Mouse (Mus musculus): ENCODE results near the gene Shisa3. TPM values are rescaled to one million over a fixed set of nuclear protein-coding genes. Genes with fewer than 3 reads are reported as not detected.

Shisa3 gene
- total RNA-seq, 1 experiment from 2014 or later: 0.10 TPM

DNA sequence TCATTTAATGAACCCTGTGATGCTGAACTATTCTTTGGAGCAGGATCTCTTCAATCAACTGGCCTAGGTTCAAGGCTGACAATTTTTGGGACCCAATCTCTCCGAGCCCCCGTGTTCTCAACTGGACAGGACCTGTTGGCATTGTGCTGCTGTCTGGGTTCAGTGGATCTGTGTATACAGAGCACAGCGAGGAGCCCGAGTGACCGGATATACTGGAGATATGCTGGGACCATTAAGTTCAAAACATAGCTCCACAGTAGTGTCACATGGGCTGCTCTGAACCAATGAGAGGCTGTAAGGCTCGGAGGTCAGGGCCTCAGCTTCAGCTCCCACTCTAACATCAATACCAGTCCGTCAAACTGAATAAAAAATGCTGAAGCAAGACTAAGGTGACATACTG, 21.8 kb downstream of the Shisa3 start:
- ATAC-seq (replicated peaks in 1 of 2; ENCODE audit: insufficient read depth in 1 of 2, low FRiP score in 2 of 2, low TSS enrichment in 1 of 2, low read depth in 1 of 2, poor library complexity in 2 of 2, severe bottlenecking in 2 of 2): no peak

DNA sequence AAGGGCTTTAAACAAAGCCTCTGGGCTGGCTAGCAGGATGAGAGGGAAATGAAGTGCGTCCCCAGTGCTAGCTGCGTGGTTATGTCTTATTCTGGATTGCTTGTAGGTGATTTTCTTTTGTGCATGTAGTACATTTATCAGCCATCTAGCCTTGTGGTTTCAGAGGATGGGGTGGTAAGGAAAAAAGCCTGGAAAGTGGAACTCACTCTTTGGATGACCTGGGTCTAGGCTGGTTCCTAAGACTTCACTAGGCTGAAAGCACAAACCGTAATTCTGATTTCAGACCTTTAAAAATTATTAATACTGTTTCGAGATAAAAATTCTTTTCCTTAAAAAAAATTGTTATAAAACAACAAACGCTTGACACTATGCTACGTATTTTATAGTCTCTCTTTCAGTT, 22.2 kb downstream of the Shisa3 start:
- ATAC-seq (replicated peaks in 1 of 2; ENCODE audit: insufficient read depth in 1 of 2, low FRiP score in 2 of 2, low TSS enrichment in 1 of 2, low read depth in 1 of 2, poor library complexity in 2 of 2, severe bottlenecking in 2 of 2): no peak

DNA sequence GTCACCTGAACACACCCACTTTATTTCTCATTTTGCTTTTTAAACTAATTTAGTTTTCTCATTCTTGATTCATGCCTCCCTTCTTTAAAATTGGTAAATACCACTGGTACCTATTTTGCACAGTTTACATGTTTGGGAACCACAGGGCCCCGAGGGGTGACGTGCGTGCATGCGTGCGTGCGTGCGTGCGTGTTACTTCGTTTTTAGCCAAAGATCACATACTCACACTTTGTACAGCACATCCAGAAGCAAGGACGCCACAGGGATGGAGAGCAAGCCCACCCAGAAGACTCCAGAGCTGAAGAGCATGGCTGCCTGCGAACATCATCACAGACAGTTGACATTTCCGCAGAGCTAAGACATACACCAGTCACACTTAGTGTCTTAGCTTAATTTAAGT, 23.6 kb downstream of the Shisa3 start:
- ATAC-seq (replicated peaks in 1 of 2; ENCODE audit: insufficient read depth in 1 of 2, low FRiP score in 2 of 2, low TSS enrichment in 1 of 2, low read depth in 1 of 2, poor library complexity in 2 of 2, severe bottlenecking in 2 of 2): no peak

DNA sequence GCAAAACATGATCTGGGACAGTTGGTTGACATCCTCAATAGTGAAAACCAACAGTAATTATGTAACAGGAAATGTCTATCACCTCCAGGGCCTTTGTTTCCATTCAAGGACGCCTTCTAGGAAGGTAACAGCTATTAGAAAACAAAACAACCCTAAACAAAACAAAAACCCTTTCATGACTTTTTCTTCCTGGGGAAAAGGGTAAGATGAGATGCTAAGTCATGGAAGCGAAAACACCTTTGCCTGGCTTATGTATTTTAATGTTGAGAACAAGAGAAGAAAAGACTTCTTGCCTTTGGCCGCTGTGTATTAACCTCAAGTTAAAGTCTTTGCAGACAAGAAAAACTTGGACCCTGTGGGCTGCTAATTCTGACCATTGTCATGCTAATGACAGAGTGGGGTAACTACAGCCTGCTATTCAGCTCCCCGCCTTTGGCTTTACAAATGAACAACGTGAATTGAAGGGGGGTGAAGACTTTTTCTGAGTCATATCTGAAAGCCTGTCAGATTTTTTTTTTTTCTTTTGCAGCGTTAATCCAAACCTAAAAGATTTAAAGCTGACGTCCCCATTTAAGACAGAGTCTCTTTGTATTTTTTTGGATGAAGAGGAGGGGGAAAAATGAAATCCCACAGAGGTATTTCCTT, 25.6 kb downstream of the Shisa3 start:
- ATAC-seq (replicated peaks in 1 of 2; ENCODE audit: insufficient read depth in 1 of 2, low FRiP score in 2 of 2, low TSS enrichment in 1 of 2, low read depth in 1 of 2, poor library complexity in 2 of 2, severe bottlenecking in 2 of 2): no peak

DNA sequence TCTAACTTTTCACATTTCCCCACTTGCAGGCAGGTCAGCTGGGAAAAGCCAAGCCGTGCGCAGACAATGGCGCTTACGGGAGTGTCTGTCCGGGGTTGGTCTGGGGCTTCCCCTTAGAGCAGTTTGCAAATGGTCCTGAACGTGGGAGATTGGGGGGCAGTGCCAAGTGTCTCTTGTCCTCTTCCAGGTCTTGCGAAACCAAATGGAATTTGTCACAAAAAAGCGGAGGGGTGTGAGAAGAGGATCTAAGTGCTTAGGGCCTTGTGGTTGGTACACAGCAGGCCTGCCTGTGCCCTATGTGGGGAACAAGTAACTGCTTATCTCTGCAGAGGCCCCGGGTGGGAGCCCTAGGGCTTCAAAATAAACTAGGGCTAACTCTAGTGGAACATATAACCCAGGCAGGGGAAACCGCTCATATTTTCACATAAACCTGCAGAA, 26.2 kb downstream of the Shisa3 start:
- ATAC-seq (replicated peaks in 1 of 2; ENCODE audit: insufficient read depth in 1 of 2, low FRiP score in 2 of 2, low TSS enrichment in 1 of 2, low read depth in 1 of 2, poor library complexity in 2 of 2, severe bottlenecking in 2 of 2): no peak

DNA sequence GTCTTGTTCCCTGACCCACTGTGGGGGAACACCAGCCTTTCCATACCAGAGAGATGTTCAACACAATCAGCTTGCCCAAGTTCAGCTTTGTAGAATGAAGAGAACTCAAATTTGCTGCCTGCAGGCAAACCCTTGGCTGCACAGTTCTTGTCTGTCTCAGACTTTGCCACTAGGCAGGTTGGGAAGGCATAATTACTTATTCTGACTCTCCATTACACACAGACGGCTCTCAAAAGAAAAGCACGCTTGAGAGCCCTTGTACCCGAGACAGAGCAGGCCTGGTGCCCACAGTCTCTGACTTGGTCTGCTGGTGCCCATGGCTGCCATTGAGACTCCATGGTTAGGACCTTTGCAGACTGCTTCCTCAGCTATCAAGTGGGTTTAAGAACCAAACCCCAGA, 26.7 kb downstream of the Shisa3 start:
- no peak for ATAC-seq (replicated peaks in 1 of 2; ENCODE audit: insufficient read depth in 1 of 2, low FRiP score in 2 of 2, low TSS enrichment in 1 of 2, low read depth in 1 of 2, poor library complexity in 2 of 2, severe bottlenecking in 2 of 2)

DNA sequence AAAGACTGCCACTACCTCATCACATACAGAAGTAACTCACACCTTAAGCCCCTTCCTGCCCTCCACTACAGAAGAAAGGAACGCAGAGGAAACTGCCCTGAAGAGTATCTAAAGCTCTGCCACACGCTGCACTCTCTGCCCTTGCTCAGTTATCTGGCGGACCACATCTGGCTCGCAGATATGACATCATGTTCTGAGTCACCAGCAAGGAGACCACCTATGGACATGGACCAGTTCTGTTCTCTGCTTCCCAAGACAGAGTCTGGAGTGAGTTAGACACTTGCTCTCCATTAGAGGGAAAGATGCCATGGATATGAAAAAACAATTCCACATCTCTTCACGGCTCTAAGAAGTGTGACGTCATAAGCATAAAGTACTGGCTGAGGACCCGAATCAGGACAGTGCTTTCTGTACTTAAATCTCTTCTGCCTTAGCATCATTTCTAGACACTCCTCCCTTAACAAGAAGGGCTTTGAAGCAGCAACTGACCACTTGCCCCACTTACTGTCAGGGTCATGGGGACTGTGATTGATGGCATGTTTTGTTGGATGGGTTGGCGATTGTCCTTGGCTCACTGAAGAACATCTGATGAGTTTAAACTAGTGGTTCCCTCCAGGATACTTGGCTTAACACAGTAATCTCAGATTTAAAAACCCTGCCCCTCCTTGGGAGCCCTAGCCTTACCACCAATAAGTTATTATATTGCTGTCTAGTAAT, 33.1 kb downstream of the Shisa3 start:
- ATAC-seq (replicated peaks in 1 of 2; ENCODE audit: insufficient read depth in 1 of 2, low FRiP score in 2 of 2, low TSS enrichment in 1 of 2, low read depth in 1 of 2, poor library complexity in 2 of 2, severe bottlenecking in 2 of 2): no peak

DNA sequence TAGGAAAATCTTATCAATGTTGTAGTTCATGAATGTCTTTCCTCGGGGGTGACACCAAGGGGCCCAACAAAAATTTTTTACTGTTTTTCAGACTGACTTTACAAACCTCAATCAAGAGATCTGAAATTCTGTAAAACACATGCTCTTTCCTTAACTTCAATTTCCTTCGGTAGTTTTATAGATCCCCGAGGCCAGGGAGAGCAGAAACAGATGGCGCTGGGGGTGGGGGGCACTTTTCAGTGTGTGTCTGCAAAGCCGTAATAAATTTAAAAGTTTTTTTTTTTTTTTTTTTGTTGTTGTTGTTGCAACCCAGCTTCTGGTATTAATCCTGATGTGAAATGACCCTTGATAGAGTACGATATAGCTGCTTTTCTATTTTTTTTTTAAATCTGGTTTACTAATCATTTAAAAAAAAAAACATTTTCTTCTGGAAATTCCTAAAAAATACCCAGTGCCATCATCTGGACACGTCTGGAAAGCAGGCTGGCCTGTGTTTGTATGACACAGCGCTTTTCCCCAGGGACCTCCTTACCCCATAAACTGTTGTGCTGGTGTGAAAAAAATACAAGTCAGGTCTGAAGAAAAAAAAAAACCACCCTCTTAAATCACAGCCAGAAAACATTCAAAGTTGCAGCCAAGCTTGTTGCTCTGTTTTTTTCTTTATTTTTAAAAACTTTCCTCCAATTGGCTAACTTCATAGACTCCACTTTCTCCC, 33.9 kb downstream of the Shisa3 start:
- no peak for ATAC-seq (replicated peaks in 1 of 2; ENCODE audit: insufficient read depth in 1 of 2, low FRiP score in 2 of 2, low TSS enrichment in 1 of 2, low read depth in 1 of 2, poor library complexity in 2 of 2, severe bottlenecking in 2 of 2)

DNA sequence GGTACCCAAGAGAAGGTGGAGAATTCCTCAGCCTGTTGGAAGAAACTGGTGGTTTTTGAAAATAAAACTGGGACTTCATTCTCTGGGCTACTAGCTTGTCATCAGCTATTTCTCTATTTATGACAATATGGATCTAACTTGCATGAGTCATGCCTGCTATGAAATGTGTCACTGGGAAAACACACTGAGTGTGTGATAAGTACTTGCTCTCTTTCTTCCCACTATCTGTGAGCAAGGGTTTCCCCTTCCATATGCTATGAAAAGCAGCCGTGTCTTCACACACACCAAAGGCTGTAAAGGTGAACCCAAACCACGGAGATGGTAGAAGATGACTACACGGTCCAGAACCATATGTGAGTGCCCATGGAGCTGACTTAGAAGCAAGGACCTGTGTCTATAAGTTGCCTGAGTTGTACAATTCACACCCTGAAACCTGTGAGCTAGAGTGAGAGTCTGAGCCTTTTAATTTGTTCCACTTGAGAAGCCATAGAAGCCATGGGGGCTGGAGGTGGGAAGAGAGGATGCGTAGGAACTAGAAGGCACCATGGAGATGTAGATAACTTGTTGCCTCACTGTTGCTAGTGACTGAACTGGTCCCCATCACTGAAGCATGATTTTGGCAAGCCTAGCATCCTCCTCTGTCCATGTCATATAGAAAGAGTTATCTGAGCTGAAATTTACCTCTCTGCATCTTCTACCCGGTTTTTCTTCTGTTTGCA, 36.0 kb downstream of the Shisa3 start:
- no peak for ATAC-seq (replicated peaks in 1 of 2; ENCODE audit: insufficient read depth in 1 of 2, low FRiP score in 2 of 2, low TSS enrichment in 1 of 2, low read depth in 1 of 2, poor library complexity in 2 of 2, severe bottlenecking in 2 of 2)

DNA sequence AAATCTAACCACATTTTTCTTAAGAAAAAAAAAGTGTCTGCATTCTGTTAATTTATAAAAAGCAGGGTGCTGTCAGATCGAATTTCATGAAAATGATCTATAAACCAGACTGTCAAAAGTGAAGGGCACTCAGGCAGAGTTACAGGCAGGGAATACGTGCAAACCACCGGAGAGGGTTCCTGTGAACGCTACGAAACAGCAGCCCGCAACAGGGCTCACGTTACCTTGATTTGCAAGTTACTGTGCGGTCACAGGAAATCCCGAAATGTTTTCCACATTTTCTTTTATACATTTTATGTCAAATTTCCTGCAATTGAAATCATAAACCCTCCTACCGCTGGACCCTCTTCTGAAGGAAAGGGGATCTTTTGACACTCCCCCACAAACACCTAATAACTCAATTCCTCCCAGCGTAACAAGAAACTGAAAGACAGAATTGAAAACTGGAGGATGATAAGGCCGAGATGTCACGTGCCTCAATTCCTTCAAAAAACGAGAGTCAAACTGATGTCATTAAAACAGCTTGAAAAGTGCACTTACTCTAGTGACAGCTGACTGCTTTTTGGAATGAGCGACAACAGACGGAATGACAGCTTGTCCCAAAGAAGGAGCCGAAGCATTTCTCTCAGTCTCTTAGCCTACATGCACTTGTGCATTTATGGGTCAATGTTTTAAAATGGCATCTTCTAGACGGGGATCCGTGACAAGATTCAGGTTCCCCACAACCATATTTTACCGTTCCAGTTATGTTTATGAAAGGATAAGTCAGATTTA, 39.3 kb downstream of the Shisa3 start:
- ATAC-seq (replicated peaks in 1 of 2; ENCODE audit: insufficient read depth in 1 of 2, low FRiP score in 2 of 2, low TSS enrichment in 1 of 2, low read depth in 1 of 2, poor library complexity in 2 of 2, severe bottlenecking in 2 of 2): no peak

DNA sequence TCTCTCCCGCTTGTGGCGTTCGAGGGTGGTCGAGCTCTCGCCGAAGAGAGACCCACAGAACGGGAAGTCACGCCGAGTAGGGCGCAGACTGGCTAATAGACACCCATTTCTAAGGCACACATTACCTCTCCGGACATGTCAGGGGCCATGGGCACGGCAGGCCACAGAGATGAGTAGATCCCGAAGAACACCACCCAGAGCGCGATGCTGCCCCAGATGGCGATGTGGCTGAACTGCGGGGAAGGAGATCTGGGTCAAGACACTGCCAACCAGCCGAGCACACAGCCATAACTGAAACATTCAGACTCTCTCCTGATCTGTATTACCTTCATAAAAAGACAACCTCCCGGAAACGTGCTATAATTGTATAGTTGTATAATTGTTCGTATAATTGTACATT, 39.9 kb downstream of the Shisa3 start:
- peak; percentile 46 to 51; a peak in 2 of 4 replicates for ATAC-seq (replicated peaks in 1 of 2; ENCODE audit: insufficient read depth in 1 of 2, low FRiP score in 2 of 2, low TSS enrichment in 1 of 2, low read depth in 1 of 2, poor library complexity in 2 of 2, severe bottlenecking in 2 of 2)

DNA sequence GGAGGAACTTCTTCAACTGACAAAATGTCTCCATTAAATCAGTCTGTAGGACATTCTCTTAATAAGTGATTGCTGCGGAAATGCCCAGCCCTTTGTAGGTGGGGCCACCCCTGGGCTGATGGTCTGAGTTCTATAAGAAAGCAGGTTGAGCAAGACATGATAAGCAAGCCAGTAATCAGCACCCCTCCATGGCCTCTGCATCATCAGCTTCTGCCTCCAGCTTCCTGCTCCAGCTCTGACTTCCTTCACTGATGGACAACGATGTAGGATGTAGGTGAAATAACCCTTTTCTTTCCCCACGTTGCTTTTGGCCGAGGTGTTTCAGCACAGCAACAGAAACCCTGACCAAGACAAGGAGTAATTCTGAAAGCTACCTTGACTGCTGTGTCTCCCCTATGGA, 41.5 kb downstream of the Shisa3 start:
- no peak for ATAC-seq (replicated peaks in 1 of 2; ENCODE audit: insufficient read depth in 1 of 2, low FRiP score in 2 of 2, low TSS enrichment in 1 of 2, low read depth in 1 of 2, poor library complexity in 2 of 2, severe bottlenecking in 2 of 2)

DNA sequence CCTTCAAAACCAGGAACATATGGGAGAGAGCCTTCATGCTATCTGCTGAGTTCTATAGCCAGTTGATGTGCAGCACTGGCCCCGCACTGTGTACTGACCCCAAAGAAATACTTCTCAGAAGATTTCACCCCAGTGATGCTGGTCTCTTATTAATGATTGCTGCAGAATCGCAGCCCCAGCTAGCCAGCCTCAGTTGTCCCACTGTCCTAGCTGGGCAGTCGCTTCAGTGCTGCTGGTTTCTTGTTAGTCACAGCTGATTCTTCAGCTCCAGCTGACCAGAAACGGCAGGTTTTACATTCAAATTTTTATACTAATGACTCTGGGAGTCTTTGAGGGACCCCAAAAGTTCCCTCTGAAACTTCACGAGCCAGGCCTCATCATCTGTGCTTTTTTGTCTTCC, 42.3 kb downstream of the Shisa3 start:
- ATAC-seq (replicated peaks in 1 of 2; ENCODE audit: insufficient read depth in 1 of 2, low FRiP score in 2 of 2, low TSS enrichment in 1 of 2, low read depth in 1 of 2, poor library complexity in 2 of 2, severe bottlenecking in 2 of 2): no peak

DNA sequence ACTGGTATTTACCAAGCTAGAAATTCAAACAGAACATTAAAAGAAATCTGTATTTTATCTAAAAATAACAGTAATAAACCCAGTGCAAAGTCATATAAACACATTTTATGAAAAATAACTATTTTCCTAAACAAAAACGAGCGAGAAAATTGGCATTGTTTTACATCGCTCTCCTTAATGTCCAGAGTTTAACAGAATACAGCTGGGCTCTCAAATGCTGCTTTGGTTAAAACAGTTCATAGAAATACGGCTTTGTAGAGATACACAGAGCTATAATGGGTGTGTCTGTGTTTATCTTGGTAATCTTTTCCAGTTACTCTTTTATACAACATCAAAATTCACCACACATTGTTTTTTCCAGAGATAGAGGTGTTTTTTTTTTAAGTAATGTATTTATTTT, 44.8 kb downstream of the Shisa3 start:
- no peak for ATAC-seq (replicated peaks in 1 of 2; ENCODE audit: insufficient read depth in 1 of 2, low FRiP score in 2 of 2, low TSS enrichment in 1 of 2, low read depth in 1 of 2, poor library complexity in 2 of 2, severe bottlenecking in 2 of 2)

DNA sequence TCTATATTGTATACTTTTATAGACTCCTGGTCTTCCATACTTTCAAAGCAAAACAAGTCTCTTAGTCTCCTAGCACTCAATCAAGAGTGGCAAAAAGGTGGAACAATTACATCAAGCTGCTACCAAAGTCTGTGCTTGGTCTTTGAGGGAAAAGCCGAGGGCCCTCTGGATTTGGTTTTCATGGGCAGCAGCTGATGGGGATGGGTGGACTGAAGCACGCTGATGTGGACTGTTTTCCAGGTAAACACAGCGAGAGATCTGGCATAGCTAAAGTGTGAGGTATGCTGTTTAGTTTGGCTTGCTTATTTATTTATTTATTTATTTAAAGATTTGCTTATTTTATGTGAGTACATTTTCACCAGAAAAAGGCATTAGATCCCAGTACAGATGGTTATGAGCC, 45.9 kb downstream of the Shisa3 start:
- no peak for ATAC-seq (replicated peaks in 1 of 2; ENCODE audit: insufficient read depth in 1 of 2, low FRiP score in 2 of 2, low TSS enrichment in 1 of 2, low read depth in 1 of 2, poor library complexity in 2 of 2, severe bottlenecking in 2 of 2)

DNA sequence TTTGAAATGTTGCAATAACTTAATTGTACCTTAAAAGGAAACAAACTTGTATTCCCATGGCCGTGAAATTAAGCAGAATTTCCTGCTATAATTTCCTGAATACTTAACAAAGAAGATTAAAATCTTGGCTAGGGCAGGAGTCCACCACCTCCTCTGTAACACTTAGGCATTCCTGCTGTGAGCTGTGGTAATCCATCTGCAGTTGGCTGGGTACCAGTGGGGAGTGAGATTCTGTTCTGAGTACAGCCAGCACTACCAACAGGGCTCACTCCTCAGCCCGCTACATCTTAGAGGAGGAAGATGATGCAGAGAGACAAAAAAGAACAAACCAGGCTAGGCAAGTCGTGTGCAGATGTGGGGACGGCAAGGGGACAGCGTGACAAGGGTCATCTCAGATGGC, 46.9 kb downstream of the Shisa3 start:
- ATAC-seq (replicated peaks in 1 of 2; ENCODE audit: insufficient read depth in 1 of 2, low FRiP score in 2 of 2, low TSS enrichment in 1 of 2, low read depth in 1 of 2, poor library complexity in 2 of 2, severe bottlenecking in 2 of 2): no peak

Measured in hematopoietic stem cell, adult 5-6 weeks (primary cell).